Mouse (Mus musculus) ovary, postnatal 14 days (tissue): ENCODE results near the gene Fbxw8.

Experiments used
- DNase-seq: peaks from one replicate; pipeline ENCODE4 v3.0.0; 2022; ENCODE audit warnings: low spot score

Fbxw8 gene

GRCm38 (mm10) chr5:118154839-118155564, at the start of gene Fbxw8:
TSS of gene Fbxw8 (minus strand) at chr5:118155464.
- DNase-seq = peak; percentile 88

GRCm38 (mm10) chr5:118204675-118205440, 49.6 kb upstream of the Fbxw8 start:
- peak; percentile 11 for DNase-seq

- no peak for DNase-seq
Measured at GRCm38 (mm10) chr5:118199670-118200069, 44.4 kb upstream of the Fbxw8 start.

- DNase-seq = no peak
Measured at GRCm38 (mm10) chr5:118197421-118197820, 42.2 kb upstream of the Fbxw8 start.

GRCm38 (mm10) chr5:118192221-118192620, 37.0 kb upstream of the Fbxw8 start:
- no peak for DNase-seq

- no peak for DNase-seq
Measured at GRCm38 (mm10) chr5:118190491-118190890, 35.2 kb upstream of the Fbxw8 start.

- no peak for DNase-seq
Measured at GRCm38 (mm10) chr5:118188356-118188755, 33.1 kb upstream of the Fbxw8 start.

GRCm38 (mm10) chr5:118186903-118187633, 31.8 kb upstream of the Fbxw8 start:
- no peak for DNase-seq

- no peak for DNase-seq
Measured at GRCm38 (mm10) chr5:118177640-118178039, 22.4 kb upstream of the Fbxw8 start.

GRCm38 (mm10) chr5:118175137-118175536, 19.9 kb upstream of the Fbxw8 start:
- no peak for DNase-seq

GRCm38 (mm10) chr5:118174310-118175009, 19.2 kb upstream of the Fbxw8 start:
- DNase-seq = no peak

GRCm38 (mm10) chr5:118172078-118172723, 16.9 kb upstream of the Fbxw8 start:
- no peak for DNase-seq

- no peak for DNase-seq
Measured at GRCm38 (mm10) chr5:118171665-118172064, 16.4 kb upstream of the Fbxw8 start.

GRCm38 (mm10) chr5:118170888-118171529, 15.7 kb upstream of the Fbxw8 start:
- no peak for DNase-seq

GRCm38 (mm10) chr5:118169222-118170221, 14.3 kb upstream of the Fbxw8 start:
- DNase-seq = no peak

- no peak for DNase-seq
Measured at GRCm38 (mm10) chr5:118167561-118167995, 12.3 kb upstream of the Fbxw8 start.

- DNase-seq = no peak
Measured at GRCm38 (mm10) chr5:118165462-118165861, 10.2 kb upstream of the Fbxw8 start.

- DNase-seq = no peak
Measured at GRCm38 (mm10) chr5:118164581-118164980, 9.3 kb upstream of the Fbxw8 start, which contains the start of gene Hrk. TSS of gene Hrk (plus strand) at chr5:118164648.

GRCm38 (mm10) chr5:118160691-118161090, 5.4 kb upstream of the Fbxw8 start:
- DNase-seq = no peak

- no peak for DNase-seq
Measured at GRCm38 (mm10) chr5:118156976-118157375, 1.7 kb upstream of the Fbxw8 start.
